Mouse (Mus musculus): ENCODE measurements around the gene Gsta4.
A peak's percentile ranks its signal among the peaks of the same experiment; 100 is the strongest.

DNA sequence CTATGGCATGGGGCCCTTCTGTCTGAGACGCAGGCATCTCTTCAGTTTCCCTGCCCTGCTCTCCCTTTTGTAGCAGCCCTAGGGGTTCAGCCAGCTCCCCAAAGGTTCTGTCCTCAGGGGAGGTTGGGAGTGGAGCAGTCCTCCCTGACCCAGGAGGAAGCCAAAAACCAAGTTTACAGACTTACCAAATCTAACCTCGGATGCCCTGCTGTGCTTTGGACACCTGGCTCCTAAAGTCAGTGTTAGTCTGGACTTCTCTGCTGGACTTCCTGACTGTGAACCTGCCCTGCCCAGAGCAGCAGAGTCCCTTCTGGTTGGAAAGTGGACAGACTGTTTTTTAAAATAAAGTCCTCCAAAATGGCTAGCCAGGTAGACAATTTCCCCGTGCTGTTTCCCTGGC is 17.8 kb upstream of the Gsta4 start:
- TF ChIP-seq CTCF (IDR thresholded peaks at IDR 0.05; ENCODE audit: low read depth, low read length) (0 out of 2 replicates have a peak, but pooled peaks have one; percentile 0), POLR2A (IDR thresholded peaks at IDR 0.05; ENCODE audit: extremely low read depth, insufficient read depth, low read length) (no peak)
